Mouse (Mus musculus) kidney, postnatal 0 days (tissue): ENCODE results near the gene Tmem88b. TPM values are rescaled to one million over a fixed set of nuclear protein-coding genes. Genes with fewer than 3 reads are reported as not detected.

Experiments
- ATAC-seq: fragments of 200-750 bp; cut with Nextera tagmentation; replicated peaks from 2 replicates; pipeline ENCODE4 v1.8.0; 2017; ENCODE audit warnings: low read depth, moderate number of reproducible peaks, moderate TSS enrichment, moderate library complexity; ENCODE audit not compliant: low FRiP score
- DNase-seq: peaks from one replicate; pipeline ENCODE4 v3.0.0-alpha.2; 2016; ENCODE audit warnings: low spot score
- H3K27ac ChIP-seq: fragments of 300-500 bp; sonication (generic); 2 replicates; pipeline ENCODE4 v1.5.1; 2014; ENCODE audit warnings: mild to moderate bottlenecking
- H3K27me3 ChIP-seq: fragments of 300-500 bp; sonication (generic); 2 replicates; pipeline ENCODE4 v1.6.1; 2014; ENCODE audit warnings: low read length, mixed read lengths; ENCODE audit not compliant: insufficient read depth
- H3K36me3 ChIP-seq: fragments of 300-500 bp; sonication (generic); 2 replicates; pipeline ENCODE4 v1.6.1; 2014; ENCODE audit warnings: low read length, mixed read lengths; ENCODE audit not compliant: insufficient read depth
- H3K4me1 ChIP-seq: fragments of 300-500 bp; sonication (generic); replicated peaks from 2 replicates; pipeline ENCODE4 v1.6.1; 2014; ENCODE audit warnings: antibody characterized with exemption, low read length, mixed read lengths; ENCODE audit not compliant: insufficient read depth
- H3K4me2 ChIP-seq: fragments of 300-500 bp; sonication (generic); 2 replicates; pipeline ENCODE4 v1.6.1; 2014; ENCODE audit warnings: mild to moderate bottlenecking, low read length, moderate library complexity, mixed read lengths
- H3K4me3 ChIP-seq: fragments of 300-500 bp; sonication (generic); replicated peaks from 2 replicates; pipeline ENCODE4 v1.5.1; 2014; ENCODE audit warnings: low read depth, low read length
- H3K9ac ChIP-seq: fragments of 300-500 bp; sonication (generic); 2 replicates; pipeline ENCODE4 v1.6.1; 2014; ENCODE audit warnings: low read depth, low read length
- H3K9me3 ChIP-seq: fragments of 300-500 bp; sonication (generic); replicated peaks from 2 replicates; pipeline ENCODE4 v1.6.1; 2016; ENCODE audit warnings: low read length, inconsistent platforms, mixed read lengths
- CTCF ChIP-seq: IDR thresholded peaks from 2 replicates; pipeline ENCODE4 v1.5.1; 2016; ENCODE audit warnings: antibody characterized with exemption, low read depth, mild to moderate bottlenecking, moderate library complexity
- WGBS: fragments of 180-500 bp; shearing (Covaris S2); extraction: QIAGEN DNeasy Blood & Tissue Kit; methylation state at CpG from one replicate; pipeline ENCODE4 v1.1.7; 2014; 5-methylcytosine and 5-hydroxymethylcytosine counted together
- microRNA-seq: library from miRNA; unstranded; fragments of <30 nt; microRNA quantifications from one replicate; pipeline ENCODE4, GENCODE M21; 2016
- polyA plus RNA-seq: library from polyadenylated mRNA; unstranded; fragments of >200 nt; fragmentation: Nextera tagmentation; extraction: Ambion mirVana; gene quantifications from 2 replicates; pipeline ENCODE4 v1.2.1, GENCODE M21; 2015

The Tmem88b gene
- polyA plus RNA-seq, 1 experiment from 2014 or later = 0.16 TPM

GRCm38 (mm10) chr4:155735788-155736187 is 49.9 kb downstream of the Tmem88b start:
- Histone ChIP-seq H3K4me2 (peak overlapping the region; percentile 87), H3K27me3 (no peaks in the 10 kb centered on the region), H3K4me1 (peaks cover 6% of the 10 kb centered on the region; the same call in 1 of the 2 replicates), H3K36me3 (peaks cover 13% of the 10 kb centered on the region; the same call in 1 of the 2 replicates), H3K27ac (peak overlapping the region; percentile 89; the same call in 1 of the 2 replicates), H3K9ac (peak overlapping the region; percentile 84), H3K4me3 (peak overlapping the region; percentile 84), H3K9me3 (no peaks in the 10 kb centered on the region)
- TF ChIP-seq CTCF = no peak
- DNase-seq = no peak
- no peak for ATAC-seq
- WGBS = 58% methylated on average over 5 of the region's 5 CpGs

- Histone ChIP-seq H3K4me2 (peak overlapping the region; percentile 87), H3K9ac (peak overlapping the region; percentile 84), H3K4me3 (peak overlapping the region; percentile 84), H3K27ac (peak overlapping the region; percentile 89), H3K36me3 (peaks cover 8% of the 10 kb centered on the region; the same call in 1 of the 2 replicates), H3K9me3 (no peaks in the 10 kb centered on the region), H3K4me1 (peaks cover 6% of the 10 kb centered on the region; the same call in 1 of the 2 replicates), H3K27me3 (no peaks in the 10 kb centered on the region)
- ATAC-seq (peak; percentile 61), DNase-seq (peak; percentile 53)
- TF ChIP-seq CTCF = no peak
- 2% methylated on average over 62 of the region's 79 CpGs for WGBS
Observed at GRCm38 (mm10) chr4:155734951-155735702, 50.5 kb downstream of the Tmem88b start.

- Histone ChIP-seq H3K27ac (peak within 1 kb of the TSS; percentile 89), H3K36me3 (peaks cover 2% of the 10 kb centered on the region; the same call in 1 of the 2 replicates), H3K4me3 (peak within 1 kb of the TSS; percentile 84), H3K4me2 (peak within 1 kb of the TSS; percentile 87), H3K9me3 (no peaks in the 10 kb centered on the region), H3K27me3 (no peaks in the 10 kb centered on the region), H3K4me1 (peaks cover 6% of the 10 kb centered on the region; the same call in 1 of the 2 replicates), H3K9ac (peak within 1 kb of the TSS; percentile 84)
- no peak for TF ChIP-seq CTCF
- WGBS = under 1% methylated on average over 32 of the region's 35 CpGs
- ATAC-seq (peak; percentile 90), DNase-seq (peak; percentile 97)
Observed at GRCm38 (mm10) chr4:155734350-155734941, 51.2 kb downstream of the Tmem88b start, which contains the start of gene Tmem240. Gene Tmem240 (plus strand): TSS chr4:155734800.

GRCm38 (mm10) chr4:155733267-155733666 is 52.4 kb downstream of the Tmem88b start:
- no peaks in the 10 kb centered on the region for H3K9me3 ChIP-seq
- 91% methylated on average over 10 of the region's 10 CpGs for WGBS
- H3K27ac ChIP-seq = no peak overlapping the region
- H3K4me1 ChIP-seq = peaks cover 6% of the 10 kb centered on the region; the same call in 1 of the 2 replicates
- no peak for TF ChIP-seq CTCF
- no peak overlapping the region for H3K4me2 ChIP-seq
- peaks cover 2% of the 10 kb centered on the region; the same call in 1 of the 2 replicates for H3K36me3 ChIP-seq
- DNase-seq = no peak
- no peak overlapping the region for H3K4me3 ChIP-seq
- no peaks in the 10 kb centered on the region for H3K27me3 ChIP-seq
- ATAC-seq = no peak
- H3K9ac ChIP-seq = no peak overlapping the region

Small RNAs within 50 kb of the gene (microRNA-seq; reads per million reads assigned to microRNA genes)
- gene Gm27743 = not detected

Other genes with a start within 250 kb of the Tmem88b start
- 76.8 and 83.0 TPM in 2 replicates for gene Nadk, start 223.5 kb downstream of the Tmem88b start, polyA plus RNA-seq
- gene Slc35e2, start 184.5 kb downstream of the Tmem88b start, polyA plus RNA-seq = 6.4 and 6.6 TPM in 2 replicates
- gene Cdk11b, start 161.0 kb downstream of the Tmem88b start, polyA plus RNA-seq = 60.0 and 65.4 TPM in 2 replicates
- gene Gm10563, start 140.5 kb downstream of the Tmem88b start, polyA plus RNA-seq = not detected in 2 replicates
- 77.2 and 80.3 TPM in 2 replicates for gene Mmp23, start 132.5 kb downstream of the Tmem88b start, polyA plus RNA-seq
- 19.6 and 21.0 TPM in 2 replicates for gene Mib2, start 116.7 kb downstream of the Tmem88b start, polyA plus RNA-seq
- gene Fndc10, start 91.5 kb downstream of the Tmem88b start, polyA plus RNA-seq = 9.1 and 12.1 TPM in 2 replicates
- gene Ssu72, start 81.1 kb downstream of the Tmem88b start, polyA plus RNA-seq = 151 and 159 TPM in 2 replicates
- gene Tmem240, start 51.1 kb downstream of the Tmem88b start, polyA plus RNA-seq = 0.47 and 0.68 TPM in 2 replicates
- 92.1 and 92.2 TPM in 2 replicates for gene Atad3a, start 24.8 kb downstream of the Tmem88b start, polyA plus RNA-seq
- 14.8 and 16.4 TPM in 2 replicates for gene Vwa1, start 11.2 kb downstream of the Tmem88b start, polyA plus RNA-seq
- 0.28 and 0.29 TPM in 2 replicates for gene Ankrd65, start 4.6 kb upstream of the Tmem88b start, polyA plus RNA-seq
- 283 and 294 TPM in 2 replicates for gene Mrpl20, start 17.0 kb upstream of the Tmem88b start, polyA plus RNA-seq
- 103 and 109 TPM in 2 replicates for gene Ccnl2, start 26.6 kb upstream of the Tmem88b start, polyA plus RNA-seq
- 169 and 171 TPM in 2 replicates for gene Aurkaip1, start 45.4 kb upstream of the Tmem88b start, polyA plus RNA-seq
- gene Mxra8, start 53.8 kb upstream of the Tmem88b start, polyA plus RNA-seq = 100 and 111 TPM in 2 replicates
- 9.9 and 16.6 TPM in 2 replicates for gene Dvl1, start 61.5 kb upstream of the Tmem88b start, polyA plus RNA-seq
- 0.18 TPM in 2 replicates for gene Tas1r3, start 77.5 kb upstream of the Tmem88b start, polyA plus RNA-seq
- 14.8 and 17.2 TPM in 2 replicates for gene Cptp, start 83.6 kb upstream of the Tmem88b start, polyA plus RNA-seq
- gene Ints11, start 83.7 kb upstream of the Tmem88b start, polyA plus RNA-seq = 40.3 and 45.7 TPM in 2 replicates
- gene Pusl1, start 105.9 kb upstream of the Tmem88b start, polyA plus RNA-seq = 33.8 and 38.0 TPM in 2 replicates
- gene Acap3, start 105.9 kb upstream of the Tmem88b start, polyA plus RNA-seq = 8.2 and 8.4 TPM in 2 replicates
- gene Ube2j2, start 158.0 kb upstream of the Tmem88b start, polyA plus RNA-seq = 99.7 and 108 TPM in 2 replicates
- 113 and 116 TPM in 2 replicates for gene C1qtnf12, start 176.4 kb upstream of the Tmem88b start, polyA plus RNA-seq
- gene B3galt6, start 206.8 kb upstream of the Tmem88b start, polyA plus RNA-seq = 14.3 and 14.5 TPM in 2 replicates
- gene Sdf4, start 207.0 kb upstream of the Tmem88b start, polyA plus RNA-seq = 178 and 183 TPM in 2 replicates
- 0.70 and 0.88 TPM in 2 replicates for gene Tnfrsf4, start 228.0 kb upstream of the Tmem88b start, polyA plus RNA-seq
- 1.3 TPM in 2 replicates for gene Tnfrsf18, start 240.3 kb upstream of the Tmem88b start, polyA plus RNA-seq